Comparison of ENCODE assay signal across 27 mouse cellular contexts in genomic region chr14:45179186-45179585, GRCm38 (mm10). TPM values are rescaled to one million over a fixed set of nuclear protein-coding genes. Genes with fewer than 3 reads are reported as not detected.
DNase-seq lines count a peak whose midpoint lies in the region; ATAC-seq lines count a peak whose summit lies in the region.
"Had no signal": no experiment of that assay in that cellular context is flagged by ENCODE, and none has a peak within 500 bp of the region (broad histone marks: within the 10 kb centered on the region; RNA-seq: fewer than 3 reads in every experiment).

No protein-coding gene starts in this region.

- no peak overlapping the region for H3K4me2 ChIP-seq in intestine, embryonic 14.5 days (ENCODE audit: low read length)
- no peak overlapping the region for H3K4me2 ChIP-seq in intestine, embryonic 16.5 days (ENCODE audit: low read depth, low read length)
- H3K4me2 ChIP-seq: embryonic facial prominence, embryonic 12.5 days; embryonic facial prominence, embryonic 15.5 days; heart, embryonic 13.5 days; hindbrain, embryonic 14.5 days had no signal

- H3K9ac ChIP-seq in intestine, embryonic 14.5 days (ENCODE audit: low read length) = no peak overlapping the region
- no peak overlapping the region for H3K9ac ChIP-seq in intestine, embryonic 16.5 days (ENCODE audit: low read depth, low read length)
- H3K9ac ChIP-seq: embryonic facial prominence, embryonic 12.5 days; embryonic facial prominence, embryonic 15.5 days; heart, embryonic 13.5 days; hindbrain, embryonic 14.5 days had no signal

- no peak overlapping the region for H3K4me3 ChIP-seq in intestine, embryonic 14.5 days (ENCODE audit: low read depth, low read length)
- H3K4me3 ChIP-seq in intestine, embryonic 16.5 days (ENCODE audit: low read length) = no peak overlapping the region
- H3K4me3 ChIP-seq: embryonic facial prominence, embryonic 12.5 days; embryonic facial prominence, embryonic 15.5 days; heart, adult 2 months; heart, embryonic 10.5 days; heart, embryonic 13.5 days had no signal

- no peaks in the 10 kb centered on the region for H3K27me3 ChIP-seq in intestine, embryonic 14.5 days (replicated peaks; ENCODE audit: control insufficient read depth, insufficient read depth, low read length)
- H3K27me3 ChIP-seq in intestine, embryonic 16.5 days (replicated peaks; ENCODE audit: control insufficient read depth, insufficient read depth, low read length) = no peaks in the 10 kb centered on the region
- H3K27me3 ChIP-seq: CH12.LX; embryonic facial prominence, embryonic 12.5 days; embryonic facial prominence, embryonic 15.5 days; heart, embryonic 13.5 days; Patski had no signal

- no peaks in the 10 kb centered on the region for H3K9me3 ChIP-seq in intestine, embryonic 14.5 days (ENCODE audit: control insufficient read depth, low read length)
- H3K9me3 ChIP-seq in intestine, embryonic 16.5 days (ENCODE audit: control insufficient read depth, low read length) = no peaks in the 10 kb centered on the region
- H3K9me3 ChIP-seq: embryonic facial prominence, embryonic 12.5 days; embryonic facial prominence, embryonic 15.5 days; G1E; heart, embryonic 10.5 days; heart, embryonic 13.5 days had no signal

- peaks cover 6% of the 10 kb centered on the region; the same call in 1 of the 2 replicates for H3K4me1 ChIP-seq in intestine, embryonic 14.5 days (replicated peaks; ENCODE audit: control insufficient read depth, insufficient read depth, low read length)
- peaks cover 6% of the 10 kb centered on the region for H3K4me1 ChIP-seq in intestine, embryonic 16.5 days (ENCODE audit: control insufficient read depth, insufficient read depth, low read length)
- H3K4me1 ChIP-seq: embryonic facial prominence, embryonic 15.5 days had no signal

- no peak for DNase-seq in intestine, embryonic 14.5 days (ENCODE audit: low spot score)
- no peak for DNase-seq in lung, postnatal 36 days
- no peak for DNase-seq in spleen, postnatal 14 days (ENCODE audit: low spot score in 2 of 2)
- no peak for DNase-seq in layer of hippocampus, postnatal 14 days (ENCODE audit: low spot score in 2 of 2)
- DNase-seq: adrenal gland, postnatal 10 days; adrenal gland, postnatal 36 days; B cell, adult 2 months; cerebellum, adult 2 months; cerebellum, adult 9-11 months; cerebellum, postnatal 25 days; gastrocnemius, postnatal 10 days; gastrocnemius, postnatal 36 days; heart, adult 2 months; heart, postnatal 14 days; heart, postnatal 4 days had no signal

- H3K36me3 ChIP-seq in intestine, embryonic 14.5 days (ENCODE audit: control insufficient read depth, insufficient read depth, low read length) = no peaks in the 10 kb centered on the region
- no peaks in the 10 kb centered on the region for H3K36me3 ChIP-seq in intestine, embryonic 16.5 days (ENCODE audit: control insufficient read depth, insufficient read depth, low read length)
- H3K36me3 ChIP-seq: embryonic facial prominence, embryonic 12.5 days; embryonic facial prominence, embryonic 15.5 days; G1E; heart, embryonic 10.5 days; heart, embryonic 13.5 days had no signal

- peak; percentile 82 for ATAC-seq in intestine, embryonic 14.5 days (replicated peaks; ENCODE audit: low FRiP score, low TSS enrichment, low read depth)
- ATAC-seq in intestine, embryonic 16.5 days = peak; percentile 87
- peak; percentile 25; the same call in 1 of the 2 replicates for ATAC-seq in megakaryocyte, adult 5-6 weeks (ENCODE audit: poor library complexity, severe bottlenecking)
- ATAC-seq: forebrain, embryonic 14.5 days; hindbrain, postnatal 0 days; Patski had no signal

- H3K27ac ChIP-seq in intestine, embryonic 14.5 days (ENCODE audit: low read depth) = peak overlapping the region; percentile 30; the same call in 1 of the 2 replicates
- H3K27ac ChIP-seq in intestine, embryonic 16.5 days (ENCODE audit: low read length) = peak overlapping the region; percentile 8; the same call in 1 of the 2 replicates
- H3K27ac ChIP-seq: embryonic facial prominence, embryonic 12.5 days; embryonic facial prominence, embryonic 15.5 days; heart, adult 2 months; heart, embryonic 10.5 days; heart, embryonic 13.5 days; hindbrain, embryonic 14.5 days; hindbrain, postnatal 0 days had no signal

- WGBS in intestine, embryonic 14.5 days = 40% methylated on average over 2 of the region's 2 CpGs
- WGBS in intestine, embryonic 16.5 days = 28% methylated on average over 2 of the region's 2 CpGs

RNA-seq across cellular contexts. Expression of gene Gpr137c, which starts 40.3 kb away (rescaled TPM):
- 3.6 and 4.2 TPM in 2 replicates for polyA plus RNA-seq in intestine, embryonic 14.5 days (2014; fragmentation: Nextera tagmentation; extraction: Ambion mirVana)
- polyA plus RNA-seq in intestine, embryonic 16.5 days (2015; fragmentation: Nextera tagmentation; extraction: Ambion mirVana) = 0.82 and 0.93 TPM in 2 replicates
- 3.1 and 3.9 TPM in 2 replicates for total RNA-seq in megakaryocyte, adult 5-6 weeks (2015)
- 2.1 and 3.4 TPM in 2 replicates for total RNA-seq in megakaryocyte, adult 5-6 weeks (2017)
- 10 to 100 TPM; 24.1 to 28.0 TPM for total RNA-seq in layer of hippocampus, postnatal 14 days (2021)
- polyA plus RNA-seq: G1E had no signal

RNA-seq across cellular contexts. Expression of gene Txndc16, which starts 40.9 kb away (rescaled TPM):
- polyA plus RNA-seq in intestine, embryonic 14.5 days (2014; fragmentation: Nextera tagmentation; extraction: Ambion mirVana) = 15.5 and 16.2 TPM in 2 replicates
- polyA plus RNA-seq in intestine, embryonic 16.5 days (2015; fragmentation: Nextera tagmentation; extraction: Ambion mirVana) = 10.3 and 11.5 TPM in 2 replicates
- 25.5 and 28.0 TPM in 2 replicates for total RNA-seq in megakaryocyte, adult 5-6 weeks (2015)
- 47.1 and 48.1 TPM in 2 replicates for total RNA-seq in megakaryocyte, adult 5-6 weeks (2017)
- 10 to 100 TPM; 67.3 to 68.1 TPM for total RNA-seq in layer of hippocampus, postnatal 14 days (2021)

Comparison
In these comparisons a context has a peak if more than half of its experiments do, and no peak if none do; other contexts are left out.
1. ATAC-seq: peak in every context shown above with its lines; median percentile 87 in intestine, embryonic 16.5 days; 82 in intestine, embryonic 14.5 days; 25 in megakaryocyte, adult 5-6 weeks.
2. RNA of gene Gpr137c, which starts 40.3 kb away (total RNA-seq): 24.1 to 28.0 TPM in layer of hippocampus, postnatal 14 days; 2.1 to 3.9 TPM in megakaryocyte, adult 5-6 weeks; every median in the first group is over 4 times any median in the second.